Mouse (Mus musculus): ENCODE data around the gene Mycbp. TPM values are rescaled to one million over a fixed set of nuclear protein-coding genes. Genes with fewer than 3 reads are reported as not detected.

Mycbp gene
- polyA plus RNA-seq (2014; fragmentation: Nextera tagmentation; extraction: Ambion mirVana) = 39.1 and 46.7 TPM in 2 replicates

GRCm38 (mm10) chr4:123904333-123905125 is at the start of gene Mycbp:
Gene Mycbp (plus strand): TSS chr4:123904832.
- DNase-seq (peak; percentile 99), ATAC-seq (ENCODE audit: low FRiP score, low TSS enrichment) (peak; percentile 100)
- WGBS = under 1% methylated on average over 49 of the region's 49 CpGs
- Histone ChIP-seq H3K4me3 (replicated peaks; ENCODE audit: low read depth, low read length) (peak within 1 kb of the TSS; percentile 77), H3K27ac (replicated peaks; ENCODE audit: low read depth, low read length) (peak within 1 kb of the TSS; percentile 73), H3K4me2 (ENCODE audit: low read length) (peak within 1 kb of the TSS; percentile 79), H3K9me3 (ENCODE audit: control insufficient read depth, low read length) (no peaks in the 10 kb centered on the region), H3K36me3 (ENCODE audit: control insufficient read depth, insufficient read depth, low read length) (peaks cover 6% of the 10 kb centered on the region; the same call in 1 of the 2 replicates), H3K9ac (replicated peaks; ENCODE audit: low read length) (peak within 1 kb of the TSS; percentile 66), H3K27me3 (ENCODE audit: control insufficient read depth, insufficient read depth, low read length) (no peaks in the 10 kb centered on the region), H3K4me1 (ENCODE audit: control insufficient read depth, insufficient read depth, low read length) (peaks cover 8% of the 10 kb centered on the region; the same call in 1 of the 2 replicates)

GRCm38 (mm10) chr4:123856888-123857287 is 47.7 kb upstream of the Mycbp start:
- no peak for DNase-seq

GRCm38 (mm10) chr4:123858090-123858489 is 46.5 kb upstream of the Mycbp start:
- H3K27me3 ChIP-seq (ENCODE audit: control insufficient read depth, insufficient read depth, low read length) = no peaks in the 10 kb centered on the region
- DNase-seq = no peak
- no peaks in the 10 kb centered on the region for H3K9me3 ChIP-seq (ENCODE audit: control insufficient read depth, low read length)
- 89% methylated on average over 7 of the region's 7 CpGs for WGBS
- H3K4me3 ChIP-seq (replicated peaks; ENCODE audit: low read depth, low read length) = no peak overlapping the region
- H3K4me2 ChIP-seq (ENCODE audit: low read length) = no peak overlapping the region
- H3K4me1 ChIP-seq (ENCODE audit: control insufficient read depth, insufficient read depth, low read length) = no peaks in the 10 kb centered on the region
- no peak overlapping the region for H3K27ac ChIP-seq (replicated peaks; ENCODE audit: low read depth, low read length)
- no peak overlapping the region for H3K9ac ChIP-seq (replicated peaks; ENCODE audit: low read length)
- no peak for ATAC-seq (ENCODE audit: low FRiP score, low TSS enrichment)
- H3K36me3 ChIP-seq (ENCODE audit: control insufficient read depth, insufficient read depth, low read length) = no peaks in the 10 kb centered on the region

More at GRCm38 (mm10) chr4:123856888-123857287, 47.7 kb upstream of the Mycbp start:
- H3K4me2 ChIP-seq (ENCODE audit: low read length) = no peak overlapping the region
- no peaks in the 10 kb centered on the region for H3K36me3 ChIP-seq (ENCODE audit: control insufficient read depth, insufficient read depth, low read length)
- H3K9me3 ChIP-seq (ENCODE audit: control insufficient read depth, low read length) = no peaks in the 10 kb centered on the region
- no peaks in the 10 kb centered on the region for H3K27me3 ChIP-seq (ENCODE audit: control insufficient read depth, insufficient read depth, low read length)
- no peaks in the 10 kb centered on the region for H3K4me1 ChIP-seq (ENCODE audit: control insufficient read depth, insufficient read depth, low read length)
- ATAC-seq (ENCODE audit: low FRiP score, low TSS enrichment) = no peak
- H3K27ac ChIP-seq (replicated peaks; ENCODE audit: low read depth, low read length) = no peak overlapping the region
- no peak overlapping the region for H3K4me3 ChIP-seq (replicated peaks; ENCODE audit: low read depth, low read length)
- no peak overlapping the region for H3K9ac ChIP-seq (replicated peaks; ENCODE audit: low read length)
- WGBS = 51% methylated on average over 4 of the region's 4 CpGs

GRCm38 (mm10) chr4:123859379-123859778 is 45.3 kb upstream of the Mycbp start, which contains the start of gene 4933427I04Rik:
Gene 4933427I04Rik (plus strand): TSS chr4:123859679.
- no peak within 1 kb of the TSS for H3K4me2 ChIP-seq (ENCODE audit: low read length)
- no peaks in the 10 kb centered on the region for H3K36me3 ChIP-seq (ENCODE audit: control insufficient read depth, insufficient read depth, low read length)
- WGBS = 83% methylated on average over 3 of the region's 3 CpGs
- no peak within 1 kb of the TSS for H3K4me3 ChIP-seq (replicated peaks; ENCODE audit: low read depth, low read length)
- no peaks in the 10 kb centered on the region for H3K9me3 ChIP-seq (ENCODE audit: control insufficient read depth, low read length)
- no peak for ATAC-seq (ENCODE audit: low FRiP score, low TSS enrichment)
- H3K27ac ChIP-seq (replicated peaks; ENCODE audit: low read depth, low read length) = no peak within 1 kb of the TSS
- no peaks in the 10 kb centered on the region for H3K4me1 ChIP-seq (ENCODE audit: control insufficient read depth, insufficient read depth, low read length)
- H3K9ac ChIP-seq (replicated peaks; ENCODE audit: low read length) = no peak within 1 kb of the TSS
- DNase-seq = no peak
- H3K27me3 ChIP-seq (ENCODE audit: control insufficient read depth, insufficient read depth, low read length) = no peaks in the 10 kb centered on the region

DNA sequence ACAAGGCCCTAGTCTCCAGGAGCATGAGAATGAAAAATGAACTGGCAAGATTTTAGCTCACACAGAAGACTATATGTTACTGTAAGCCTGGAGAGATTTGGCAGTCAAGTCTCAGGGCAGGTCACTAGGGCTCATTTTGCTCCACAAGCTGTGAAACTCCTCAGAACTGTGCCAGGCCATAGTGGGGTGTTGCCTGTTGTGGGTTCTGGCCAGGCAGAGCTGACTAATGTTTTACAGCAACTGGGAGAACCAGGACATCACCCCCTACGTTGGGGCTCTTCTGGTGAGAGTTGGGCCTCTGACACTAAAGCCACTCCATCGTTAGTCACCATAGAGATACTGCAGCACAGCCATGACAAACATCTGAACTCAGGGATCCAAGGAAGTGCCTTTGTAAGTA is 44.8 kb upstream of the Mycbp start:
- Histone ChIP-seq H3K4me2 (ENCODE audit: low read length) (no peak overlapping the region), H3K27me3 (ENCODE audit: control insufficient read depth, insufficient read depth, low read length) (no peaks in the 10 kb centered on the region), H3K9ac (replicated peaks; ENCODE audit: low read length) (no peak overlapping the region), H3K27ac (replicated peaks; ENCODE audit: low read depth, low read length) (no peak overlapping the region), H3K4me3 (replicated peaks; ENCODE audit: low read depth, low read length) (no peak overlapping the region), H3K4me1 (ENCODE audit: control insufficient read depth, insufficient read depth, low read length) (no peaks in the 10 kb centered on the region), H3K36me3 (ENCODE audit: control insufficient read depth, insufficient read depth, low read length) (no peaks in the 10 kb centered on the region), H3K9me3 (ENCODE audit: control insufficient read depth, low read length) (no peaks in the 10 kb centered on the region)
- 71% methylated on average over 2 of the region's 2 CpGs for WGBS
- no peak for DNase-seq
- ATAC-seq (ENCODE audit: low FRiP score, low TSS enrichment) = no peak

- Histone ChIP-seq H3K27ac (replicated peaks; ENCODE audit: low read depth, low read length) (no peak overlapping the region), H3K4me1 (ENCODE audit: control insufficient read depth, insufficient read depth, low read length) (no peaks in the 10 kb centered on the region), H3K9ac (replicated peaks; ENCODE audit: low read length) (no peak overlapping the region), H3K4me3 (replicated peaks; ENCODE audit: low read depth, low read length) (no peak overlapping the region), H3K27me3 (ENCODE audit: control insufficient read depth, insufficient read depth, low read length) (no peaks in the 10 kb centered on the region), H3K9me3 (ENCODE audit: control insufficient read depth, low read length) (no peaks in the 10 kb centered on the region), H3K36me3 (ENCODE audit: control insufficient read depth, insufficient read depth, low read length) (no peaks in the 10 kb centered on the region), H3K4me2 (ENCODE audit: low read length) (no peak overlapping the region)
- no peak for DNase-seq
- WGBS = 87% methylated on average over 5 of the region's 5 CpGs
- no peak for ATAC-seq (ENCODE audit: low FRiP score, low TSS enrichment)
Observed at GRCm38 (mm10) chr4:123860621-123861020, 44.0 kb upstream of the Mycbp start.

DNA sequence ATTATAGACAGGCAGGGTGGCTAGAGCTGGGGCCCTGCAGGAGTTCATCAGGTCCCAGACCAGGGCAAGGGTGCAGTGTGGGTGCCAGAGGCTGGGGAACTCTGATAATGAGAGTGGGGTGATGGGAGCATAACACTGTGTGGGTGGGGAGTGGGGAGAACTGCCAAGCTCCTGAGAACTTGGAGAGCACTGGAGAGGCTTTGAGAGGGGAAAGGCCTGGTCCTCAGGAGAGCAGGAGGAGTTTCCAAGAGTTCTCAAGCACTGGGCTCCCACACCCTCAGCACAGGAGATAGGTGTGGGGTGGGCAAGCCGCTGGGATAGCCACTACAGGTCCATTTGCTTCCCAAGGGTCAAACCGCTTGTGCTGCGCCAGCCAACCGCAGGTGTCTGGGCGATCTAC is 10.9 kb upstream of the Mycbp start:
- 89% methylated on average over 5 of the region's 5 CpGs for WGBS
- no peak overlapping the region for H3K27ac ChIP-seq (replicated peaks; ENCODE audit: low read depth, low read length)
- no peaks in the 10 kb centered on the region for H3K4me1 ChIP-seq (ENCODE audit: control insufficient read depth, insufficient read depth, low read length)
- no peaks in the 10 kb centered on the region for H3K9me3 ChIP-seq (ENCODE audit: control insufficient read depth, low read length)
- H3K36me3 ChIP-seq (ENCODE audit: control insufficient read depth, insufficient read depth, low read length) = no peaks in the 10 kb centered on the region
- no peak overlapping the region for H3K9ac ChIP-seq (replicated peaks; ENCODE audit: low read length)
- no peak overlapping the region for H3K4me2 ChIP-seq (ENCODE audit: low read length)
- no peaks in the 10 kb centered on the region for H3K27me3 ChIP-seq (ENCODE audit: control insufficient read depth, insufficient read depth, low read length)
- ATAC-seq (ENCODE audit: low FRiP score, low TSS enrichment) = no peak
- no peak for DNase-seq
- no peak overlapping the region for H3K4me3 ChIP-seq (replicated peaks; ENCODE audit: low read depth, low read length)

- DNase-seq = no peak
- H3K36me3 ChIP-seq (ENCODE audit: control insufficient read depth, insufficient read depth, low read length) = no peaks in the 10 kb centered on the region
- 86% methylated on average over 4 of the region's 4 CpGs for WGBS
- no peaks in the 10 kb centered on the region for H3K4me1 ChIP-seq (ENCODE audit: control insufficient read depth, insufficient read depth, low read length)
- H3K9ac ChIP-seq (replicated peaks; ENCODE audit: low read length) = no peak overlapping the region
- H3K27ac ChIP-seq (replicated peaks; ENCODE audit: low read depth, low read length) = no peak overlapping the region
- no peaks in the 10 kb centered on the region for H3K27me3 ChIP-seq (ENCODE audit: control insufficient read depth, insufficient read depth, low read length)
- H3K4me3 ChIP-seq (replicated peaks; ENCODE audit: low read depth, low read length) = no peak overlapping the region
- no peaks in the 10 kb centered on the region for H3K9me3 ChIP-seq (ENCODE audit: control insufficient read depth, low read length)
- no peak overlapping the region for H3K4me2 ChIP-seq (ENCODE audit: low read length)
- ATAC-seq (ENCODE audit: low FRiP score, low TSS enrichment) = no peak
Observed at GRCm38 (mm10) chr4:123894295-123894694, 10.3 kb upstream of the Mycbp start.

- DNase-seq = peak; percentile 88
- Histone ChIP-seq H3K27ac (replicated peaks; ENCODE audit: low read depth, low read length) (no peak overlapping the region), H3K9me3 (ENCODE audit: control insufficient read depth, low read length) (no peaks in the 10 kb centered on the region), H3K27me3 (ENCODE audit: control insufficient read depth, insufficient read depth, low read length) (no peaks in the 10 kb centered on the region), H3K4me2 (ENCODE audit: low read length) (no peak overlapping the region), H3K9ac (replicated peaks; ENCODE audit: low read length) (no peak overlapping the region), H3K36me3 (ENCODE audit: control insufficient read depth, insufficient read depth, low read length) (no peaks in the 10 kb centered on the region), H3K4me3 (replicated peaks; ENCODE audit: low read depth, low read length) (no peak overlapping the region), H3K4me1 (ENCODE audit: control insufficient read depth, insufficient read depth, low read length) (no peaks in the 10 kb centered on the region)
- 11% methylated on average over 5 of the region's 5 CpGs for WGBS
- ATAC-seq (ENCODE audit: low FRiP score, low TSS enrichment) = no peak
Observed at GRCm38 (mm10) chr4:123898696-123899095, 5.9 kb upstream of the Mycbp start.

Measured in midbrain, embryonic 14.5 days (tissue).